Mouse (Mus musculus): Measurements from ENCODE around the gene Slc2a9. TPM values are rescaled to one million over a fixed set of nuclear protein-coding genes. Genes with fewer than 3 reads are reported as not detected.

Gene Slc2a9
- total and polyA plus RNA-seq, 3 experiments: 1.6 to 2.8 (median 2.3) TPM

- Histone ChIP-seq H3K79me2 (replicated peaks; ENCODE audit: control insufficient read depth, extremely low read depth, insufficient read depth, poor library complexity, severe bottlenecking) (no peaks in the 10 kb centered on the region), H3K9ac (ENCODE audit: insufficient read depth, low read depth) (no peak overlapping the region), H3K9me3 (replicated peaks; ENCODE audit: low read length) (no peaks in the 10 kb centered on the region), H3K27ac (ENCODE audit: insufficient read depth, low read depth) (no peak overlapping the region), H3K36me3 (replicated peaks in 1 of 2; ENCODE audit: control insufficient read depth in 1 of 2, insufficient read depth in 1 of 2, low read length in 1 of 2) (no peaks in the 10 kb centered on the region), H3K27me3 (replicated peaks) (no peaks in the 10 kb centered on the region), H3K4me2 (ENCODE audit: insufficient read depth, low read depth, poor library complexity, severe bottlenecking) (no peak overlapping the region), H3K4me1 (ENCODE audit: control insufficient read depth in 1 of 2, insufficient read depth in 2 of 2) (peaks cover 8 to 9% of the 10 kb centered on the region in 2 experiments), H3K4me3 (replicated peaks in 1 of 3; ENCODE audit: low read depth in 2 of 3, low read length in 2 of 3, poor library complexity in 1 of 3) (no peak overlapping the region)
- no peak for DNase-seq (ENCODE audit: extremely low read depth)
- TF ChIP-seq SIN3A (IDR thresholded peaks at IDR 0.05; ENCODE audit: low read length): no peak
- no peak for TF ChIP-seq RCOR1 (conservative IDR thresholded peaks at IDR 0.05; ENCODE audit: low read depth, low read length)
- no peak for TF ChIP-seq BHLHE40 (IDR thresholded peaks at IDR 0.05; ENCODE audit: low read depth, low read length)
- TF ChIP-seq NRF1 (IDR thresholded peaks at IDR 0.05; ENCODE audit: low read depth, low read length): no peak
- TF ChIP-seq ZC3H11A (IDR thresholded peaks at IDR 0.05; ENCODE audit: low read depth, low read length): no peak
- TF ChIP-seq TBP (conservative IDR thresholded peaks at IDR 0.05; ENCODE audit: low read depth, low read length): no peak
- TF ChIP-seq JUND (conservative IDR thresholded peaks at IDR 0.05; ENCODE audit: low read depth, low read length): no peak
- TF ChIP-seq IRF4 (IDR thresholded peaks at IDR 0.05; ENCODE audit: low read depth, low read length): no peak
- no peak for TF ChIP-seq EP300 (IDR thresholded peaks at IDR 0.05; ENCODE audit: low read length)
- no peak for TF ChIP-seq RAD21 (IDR thresholded peaks at IDR 0.05; ENCODE audit: low read depth, low read length)
- no peak for TF ChIP-seq CTCF (conservative IDR thresholded peaks at IDR 0.05 in 1 of 2, IDR thresholded peaks at IDR 0.05 in 1 of 2; ENCODE audit: low read depth in 2 of 2, low read length in 2 of 2)
- no peak for TF ChIP-seq GABPA (IDR thresholded peaks at IDR 0.05; ENCODE audit: insufficient replicate concordance, low read depth, low read length)
- no peak for TF ChIP-seq USF2 (conservative IDR thresholded peaks at IDR 0.05; ENCODE audit: low read depth, low read length)
- dilution Hi-C loops (cut with MboI; ENCODE audit: extremely low pct_ligation_motif_present, extremely low pct_unique_long_range_greater_than_20kb, low sequenced_read_pairs): no loop called here
- in situ Hi-C loops (cut with MboI; ENCODE audit: low pct_ligation_motif_present, low pct_unique_long_range_greater_than_20kb, low sequenced_read_pairs): no loop called here
Measured at GRCm38 (mm10) chr5:38488026-38488425, 14.9 kb downstream of the Slc2a9 start.

GRCm38 (mm10) chr5:38487247-38487646, 15.7 kb downstream of the Slc2a9 start:
- Histone ChIP-seq H3K4me1 (ENCODE audit: control insufficient read depth in 1 of 2, insufficient read depth in 2 of 2) (peaks cover 8 to 9% of the 10 kb centered on the region in 2 experiments), H3K4me3 (replicated peaks in 1 of 3; ENCODE audit: low read depth in 2 of 3, low read length in 2 of 3, poor library complexity in 1 of 3) (no peak overlapping the region), H3K9ac (ENCODE audit: insufficient read depth, low read depth) (no peak overlapping the region), H3K36me3 (replicated peaks in 1 of 2; ENCODE audit: control insufficient read depth in 1 of 2, insufficient read depth in 1 of 2, low read length in 1 of 2) (no peaks in the 10 kb centered on the region), H3K4me2 (ENCODE audit: insufficient read depth, low read depth, poor library complexity, severe bottlenecking) (no peak overlapping the region), H3K9me3 (replicated peaks; ENCODE audit: low read length) (no peaks in the 10 kb centered on the region), H3K79me2 (replicated peaks; ENCODE audit: control insufficient read depth, extremely low read depth, insufficient read depth, poor library complexity, severe bottlenecking) (no peaks in the 10 kb centered on the region), H3K27ac (ENCODE audit: insufficient read depth, low read depth) (no peak overlapping the region), H3K27me3 (replicated peaks) (no peaks in the 10 kb centered on the region)
- dilution Hi-C loops (cut with MboI; ENCODE audit: extremely low pct_ligation_motif_present, extremely low pct_unique_long_range_greater_than_20kb, low sequenced_read_pairs): no loop called here
- TF ChIP-seq RAD21 (IDR thresholded peaks at IDR 0.05; ENCODE audit: low read depth, low read length): no peak
- TF ChIP-seq E2F4 (IDR thresholded peaks at IDR 0.05; ENCODE audit: insufficient replicate concordance, low read depth, low read length): no peak
- no peak for TF ChIP-seq MXI1 (IDR thresholded peaks at IDR 0.05; ENCODE audit: low read depth, low read length)
- no peak for TF ChIP-seq MYC (IDR thresholded peaks at IDR 0.05; ENCODE audit: low read depth, low read length)
- no peak for TF ChIP-seq HCFC1 (IDR thresholded peaks at IDR 0.05; ENCODE audit: low read depth, low read length)
- no peak for DNase-seq (ENCODE audit: extremely low read depth)
- in situ Hi-C loops (cut with MboI; ENCODE audit: low pct_ligation_motif_present, low pct_unique_long_range_greater_than_20kb, low sequenced_read_pairs): no loop called here

Measured in CH12.LX (cell line).